Mouse (Mus musculus) spleen, postnatal 4 days (tissue): Measurements from ENCODE around the gene Jmjd4.

Source experiments
- DNase-seq, 2 experiments: peaks; one replicate each; pipeline ENCODE4 v3.0.0; 2022; ENCODE audit warnings: low spot score in 2 of 2

Jmjd4 gene

DNA sequence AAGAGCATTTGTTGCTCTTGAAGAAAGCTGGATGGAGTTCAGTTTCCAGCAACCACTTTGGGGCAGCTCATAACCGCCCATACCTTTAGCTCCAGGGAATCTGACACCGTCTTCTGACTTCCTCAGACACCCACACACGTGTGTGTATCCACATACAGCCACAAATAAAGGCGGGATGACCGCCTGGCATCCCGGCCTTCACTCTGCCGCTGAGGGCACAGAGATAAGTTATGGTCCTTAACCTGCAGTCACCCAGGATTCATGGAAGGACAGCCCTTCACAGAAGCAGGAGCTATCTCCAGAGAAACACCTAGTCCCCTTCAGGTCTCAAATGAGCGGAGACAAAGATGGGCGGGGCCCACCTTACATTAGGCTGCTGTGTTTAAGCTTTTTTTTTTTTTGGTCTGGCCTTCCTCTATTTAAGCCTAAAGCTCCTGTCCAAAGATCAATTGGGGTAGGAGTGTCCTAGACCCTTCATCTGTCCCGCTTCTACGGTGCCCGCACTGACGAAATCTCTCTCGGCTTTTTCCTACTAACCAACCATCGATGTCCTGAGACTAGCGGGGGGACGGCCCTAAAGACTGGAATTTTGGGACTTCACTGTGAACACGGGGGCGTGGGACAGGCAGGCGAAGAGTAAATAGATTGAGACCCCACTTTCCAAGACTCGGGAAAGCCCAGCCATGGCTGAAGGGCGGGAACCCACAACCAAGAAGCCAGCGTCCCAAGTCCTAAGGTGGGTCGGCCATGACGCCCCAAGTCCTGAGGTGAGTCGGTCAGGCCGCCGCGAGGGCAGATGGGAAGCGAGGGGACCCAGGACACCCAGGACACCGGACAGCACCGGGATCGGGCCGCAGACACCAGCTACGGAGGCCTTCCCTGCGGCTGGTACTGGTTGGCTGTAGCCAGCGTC, 21.8 kb downstream of the Jmjd4 start:
- DNase-seq, result peak in 1 of 2 experiments; percentile 62

DNA sequence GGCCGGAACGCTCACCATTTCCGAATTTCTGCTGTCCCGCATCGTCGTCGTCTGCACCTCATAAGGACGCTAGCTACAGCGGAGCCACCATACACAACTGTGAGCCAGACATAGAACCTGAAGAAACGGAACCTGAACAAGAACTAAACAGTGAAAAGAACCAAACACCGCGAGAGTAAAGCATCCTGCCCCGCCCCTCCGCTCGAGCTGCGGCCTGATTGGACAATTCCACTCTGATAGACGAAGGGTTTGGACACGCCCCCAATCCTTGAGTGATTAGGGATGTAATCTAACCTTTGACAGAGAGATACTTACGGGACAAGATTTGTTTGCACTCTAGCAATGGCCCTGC, 22.5 kb downstream of the Jmjd4 start, which contains the start of gene Zfp867:
Gene Zfp867, minus strand, starts transcription at position 149 of the 352 bp plus-strand sequence.
- DNase-seq, result peak; percentile 83 to 89

DNA sequence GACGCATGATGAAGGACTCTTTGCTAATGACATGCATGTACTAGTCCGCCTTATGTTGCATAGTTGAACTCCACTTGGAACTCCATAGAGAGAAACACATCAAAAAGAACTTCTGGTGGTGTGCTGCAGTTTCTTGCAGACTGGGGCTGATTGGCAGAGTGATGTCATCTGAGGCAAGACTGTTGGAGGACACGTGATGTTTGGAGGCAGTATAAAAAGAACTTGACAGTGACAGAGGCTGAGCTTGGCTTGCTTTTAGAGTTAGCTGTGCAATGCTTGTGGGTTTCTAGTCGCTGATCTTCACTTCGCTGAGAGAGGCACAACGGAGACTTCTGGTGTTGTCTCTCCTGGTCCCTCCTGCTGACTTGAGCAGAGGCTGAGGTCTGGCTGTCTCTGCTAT, 27.4 kb downstream of the Jmjd4 start:
- no peak for DNase-seq

DNA sequence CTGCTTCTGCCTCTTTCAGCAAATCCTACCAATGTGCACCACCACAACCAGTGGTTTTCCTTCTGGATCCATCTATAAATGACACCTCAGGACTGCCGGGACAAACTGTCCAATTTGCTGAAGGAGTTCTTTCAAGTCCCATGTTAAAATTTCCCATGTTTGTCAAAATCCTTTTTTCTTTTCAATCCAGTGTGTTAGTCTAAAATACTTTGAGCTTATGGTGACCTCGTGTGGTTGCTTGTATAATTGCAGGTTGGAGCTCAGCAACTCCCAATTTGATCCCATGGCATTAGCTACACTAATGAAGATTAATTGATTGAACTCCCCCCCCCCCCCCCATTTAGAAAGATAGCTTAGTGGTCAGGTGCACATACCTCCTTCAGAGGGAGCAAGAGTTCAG, 33.4 kb downstream of the Jmjd4 start:
- DNase-seq, result no peak

DNA sequence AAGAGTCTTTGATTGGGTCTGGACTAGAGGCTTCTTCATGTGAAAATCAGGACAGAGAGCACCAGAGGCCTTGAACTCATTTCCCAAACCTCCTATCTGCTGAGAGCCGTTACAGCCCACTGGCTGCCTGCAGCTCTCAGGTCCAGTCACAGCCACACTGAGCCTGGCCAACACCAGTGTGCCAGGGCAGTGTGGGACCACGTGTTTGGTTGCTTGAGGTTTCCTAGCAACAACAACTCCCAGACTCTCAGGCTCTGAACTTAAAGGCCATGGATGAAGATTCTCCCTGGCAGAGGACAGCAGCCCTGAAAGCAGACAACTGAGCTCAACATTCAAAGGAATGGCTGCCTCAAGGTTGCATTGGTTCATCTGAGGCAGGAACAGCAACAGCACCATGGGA, 35.8 kb downstream of the Jmjd4 start:
- DNase-seq, result no peak

DNA sequence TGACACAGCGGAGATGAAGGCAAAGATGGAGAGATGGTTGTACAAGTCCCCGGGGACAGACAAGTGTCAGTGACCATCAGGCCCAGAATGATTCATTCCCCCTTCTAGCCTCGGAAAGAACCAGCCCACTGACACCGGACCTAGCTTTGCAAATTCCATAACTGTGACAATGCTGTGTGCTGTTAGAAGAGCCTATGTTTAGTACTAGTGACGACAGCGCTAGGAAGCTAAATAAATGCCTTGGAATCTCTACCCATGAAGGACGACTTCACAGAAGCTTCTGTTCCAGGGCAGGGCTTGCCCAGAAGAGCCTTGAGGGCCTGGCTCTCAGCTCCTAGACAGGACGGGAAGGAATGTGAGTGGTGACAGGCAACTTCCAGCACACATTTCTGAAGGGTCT, 36.4 kb downstream of the Jmjd4 start:
- DNase-seq, result no peak

DNA sequence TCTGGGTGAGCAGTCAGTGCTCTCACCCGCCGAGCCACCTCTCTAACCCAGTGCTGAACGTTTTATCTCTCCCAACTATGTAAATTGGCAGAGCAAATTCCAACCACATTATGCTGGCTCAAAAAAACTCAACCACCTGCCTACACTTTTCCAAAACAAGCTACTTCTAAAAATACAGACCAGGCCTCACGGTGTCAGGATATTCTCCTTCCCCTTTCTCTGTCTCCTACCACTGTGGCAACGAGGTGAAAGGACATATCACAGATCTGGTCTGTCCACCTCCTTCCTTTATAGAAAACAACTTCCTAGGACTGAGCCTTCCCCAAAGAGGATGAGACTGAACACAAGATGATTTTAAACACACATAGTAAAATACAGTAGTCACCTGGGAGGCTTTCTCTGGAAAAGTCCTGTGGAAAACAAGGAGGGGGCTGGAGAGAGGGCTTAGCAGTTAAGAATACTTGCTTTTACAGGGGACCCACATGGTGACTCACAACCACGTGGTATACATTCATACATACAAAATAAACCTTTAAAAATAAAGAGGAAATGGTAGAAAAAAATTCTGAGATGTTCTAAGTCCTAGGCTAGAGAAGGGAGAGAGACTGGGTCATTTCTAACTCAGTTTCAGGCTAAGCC, 46.9 kb downstream of the Jmjd4 start:
- no peak for DNase-seq

DNA sequence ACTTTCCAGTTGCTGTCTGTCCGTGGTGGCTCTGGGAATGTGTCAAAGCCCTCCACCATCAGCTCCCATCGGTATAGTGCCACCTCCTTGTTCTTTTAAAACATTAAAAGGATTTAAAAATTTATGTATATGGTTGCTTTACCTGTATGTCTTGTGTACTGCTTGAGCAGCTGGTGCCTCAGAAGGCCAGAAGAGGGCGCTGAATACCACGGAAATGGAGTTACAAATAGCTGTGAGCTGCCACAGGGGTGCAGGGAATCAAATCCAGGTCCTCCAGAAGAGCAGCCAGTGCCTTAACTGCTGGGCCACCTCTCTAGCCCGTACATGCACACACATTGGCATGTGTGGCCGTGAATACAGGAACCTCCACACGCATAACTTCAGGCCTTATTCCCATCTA, 47.9 kb downstream of the Jmjd4 start:
- DNase-seq, result no peak

DNA sequence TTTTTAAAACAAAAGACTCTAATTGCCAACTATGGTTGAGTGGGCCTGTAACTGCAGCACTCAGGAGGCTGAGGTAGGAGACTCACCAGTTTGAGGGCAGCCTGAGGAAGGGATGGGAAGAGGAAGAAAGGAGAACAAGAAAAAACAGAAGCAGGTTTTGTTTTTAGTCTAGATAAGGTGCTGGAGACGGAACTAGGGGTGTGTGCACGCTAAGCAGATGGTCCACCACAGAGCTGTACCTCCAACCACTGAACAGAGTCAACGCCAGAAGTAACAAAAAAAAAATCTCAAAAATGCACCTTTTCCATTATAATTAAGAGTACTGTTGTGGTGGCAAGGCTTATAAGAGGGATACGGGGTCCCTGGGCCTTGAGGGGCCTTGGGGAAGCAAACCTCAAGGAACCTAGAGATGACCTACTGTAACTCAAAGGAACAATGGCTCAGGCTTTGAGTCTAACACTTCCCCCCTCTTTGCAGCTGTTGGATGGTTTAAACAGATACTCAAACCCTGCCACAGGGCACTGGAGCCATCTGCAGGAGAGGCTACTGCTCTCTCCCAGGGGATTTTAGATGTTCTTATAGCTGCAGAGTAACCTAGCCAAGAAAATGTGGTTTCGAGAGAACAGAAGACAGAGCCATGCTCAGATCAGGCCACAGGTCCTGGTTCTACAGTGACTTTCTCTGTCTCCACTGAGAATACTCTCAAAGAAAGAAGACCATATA, 52.3 kb downstream of the Jmjd4 start:
- DNase-seq, result no peak

DNA sequence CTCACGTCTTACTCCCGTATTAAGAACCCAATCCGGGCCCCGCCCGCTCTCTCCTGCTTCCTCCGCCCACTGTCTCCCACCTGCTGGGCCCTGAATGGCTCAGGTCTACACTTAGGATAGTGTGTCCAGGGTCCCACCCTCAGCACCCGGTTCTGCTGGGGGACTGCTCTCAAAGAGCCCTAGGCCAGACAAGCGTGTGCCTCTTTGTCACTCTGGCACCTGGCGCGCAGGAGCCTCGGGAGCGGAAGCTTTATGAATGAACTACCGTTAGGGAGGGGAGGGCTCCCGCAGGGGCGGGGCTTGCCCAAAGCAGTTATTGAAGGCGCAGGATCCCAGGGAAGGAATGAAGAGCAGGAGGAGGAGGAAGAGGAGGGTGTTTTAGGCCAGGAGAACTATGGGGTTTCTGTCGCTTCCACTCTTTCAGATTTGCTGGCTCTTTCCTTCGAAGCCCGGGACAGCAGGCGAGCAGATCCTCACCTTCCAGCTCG, 55.5 kb downstream of the Jmjd4 start:
- DNase-seq, result peak; percentile 58 to 79

DNA sequence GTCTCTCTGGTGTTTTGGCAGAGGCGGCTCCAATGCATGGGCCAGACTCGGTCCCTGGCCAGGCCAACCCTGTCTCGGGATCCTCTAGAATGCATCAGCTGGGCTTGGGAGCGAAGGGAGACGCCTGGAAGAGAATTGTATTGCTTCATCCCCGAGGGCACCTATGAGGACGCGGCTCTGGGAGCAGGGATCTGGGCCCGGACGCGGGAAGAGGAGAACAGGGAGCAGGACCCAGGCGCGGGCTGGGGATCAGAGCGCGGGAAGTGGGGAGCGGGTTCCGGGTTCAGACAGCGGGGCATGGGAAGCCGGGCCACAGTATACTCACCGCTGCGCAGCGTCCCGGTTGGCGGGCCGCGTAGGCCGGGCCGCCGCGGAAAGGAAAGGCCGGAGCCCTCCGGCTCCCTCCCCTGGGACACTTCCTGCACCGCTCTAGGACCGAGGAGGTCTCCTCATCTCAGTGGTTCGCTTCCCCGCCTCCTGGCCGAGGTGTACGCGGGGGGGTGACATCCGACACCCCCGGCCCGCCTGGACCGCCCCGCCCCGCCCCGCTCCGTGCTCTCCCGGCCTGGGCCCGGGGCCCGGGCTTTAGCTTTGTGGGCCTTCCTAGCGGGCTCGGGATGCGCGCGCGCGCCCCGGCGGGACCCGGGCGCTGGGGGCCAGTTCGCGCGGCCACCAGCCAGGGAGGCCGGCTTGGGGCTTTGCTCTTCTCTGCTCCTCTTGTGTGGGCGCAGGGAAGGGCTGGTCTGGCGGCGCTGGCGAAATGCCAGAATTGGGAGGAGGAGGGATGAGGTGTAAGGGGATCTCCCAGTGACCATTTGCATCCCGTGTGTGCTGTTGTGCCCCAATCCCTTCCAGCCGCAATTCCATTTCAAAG, 56.2 kb downstream of the Jmjd4 start:
- peak; percentile 65 to 79 for DNase-seq

DNA sequence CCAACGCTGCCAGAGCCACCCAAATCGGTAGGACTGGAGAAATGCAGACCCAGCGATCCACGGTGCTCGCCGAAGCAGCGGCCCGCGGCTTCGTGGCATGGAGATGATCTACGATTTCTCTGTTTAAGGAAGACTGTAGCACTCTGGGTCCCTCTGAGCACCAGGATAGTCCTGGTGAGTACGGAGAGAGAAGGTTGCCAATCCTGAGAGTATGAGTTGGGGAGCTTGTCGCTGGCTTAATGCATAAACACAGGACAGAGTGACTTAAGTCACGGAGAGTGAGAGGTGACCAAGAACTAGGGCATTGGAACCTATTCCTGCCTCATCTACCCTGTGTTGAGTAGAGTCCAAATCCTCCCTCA, 56.8 kb downstream of the Jmjd4 start:
- no peak for DNase-seq
